ENCODE assay signal across 18 mouse cellular contexts in the genomic region with DNA sequence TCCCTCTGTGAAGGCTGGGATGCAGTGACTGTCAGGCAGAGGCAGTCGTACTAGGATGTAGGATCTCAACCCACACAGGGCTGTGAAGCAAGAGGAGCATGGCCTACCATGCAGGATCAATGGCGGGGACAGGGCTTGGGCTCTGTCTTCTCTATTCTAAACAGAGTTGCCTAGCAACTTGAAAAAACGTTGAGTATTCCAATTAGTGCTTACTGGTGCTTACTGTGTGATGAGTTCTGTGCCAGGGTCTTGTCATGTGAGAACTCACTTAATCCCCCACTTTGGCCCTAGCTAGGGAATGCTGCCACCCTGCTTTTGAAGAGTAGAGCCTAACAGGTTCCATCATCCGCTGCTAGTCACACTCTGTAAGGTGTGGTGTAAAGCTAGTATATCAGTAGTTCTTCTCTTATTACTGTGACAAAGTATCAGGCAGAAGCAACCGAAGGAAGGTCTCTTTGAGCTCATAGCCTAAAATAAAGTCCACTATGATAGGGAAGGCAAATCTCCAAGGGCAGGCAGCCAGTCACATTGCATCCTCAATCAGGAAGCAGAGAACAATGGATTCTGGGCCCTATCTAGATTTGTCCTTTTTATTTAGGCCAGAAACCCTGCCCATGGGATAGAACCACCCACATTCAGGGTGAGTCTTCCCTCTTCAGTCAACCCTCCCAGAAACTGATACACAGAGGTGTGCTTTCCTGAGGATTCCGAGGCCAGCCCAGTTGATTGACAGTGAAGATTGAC. TPM values are rescaled to one million over a fixed set of nuclear protein-coding genes. Genes with fewer than 3 reads are reported as not detected.
DNase-seq lines count a peak whose midpoint lies in the region; ATAC-seq and TF ChIP-seq lines count a peak whose summit lies in the region.
"Had no signal": no experiment of that assay in that cellular context is flagged by ENCODE, and none has a peak within 500 bp of the region (broad histone marks: within the 10 kb centered on the region; RNA-seq: fewer than 3 reads in every experiment).

No protein-coding gene starts in this region.

- H3K4me3 ChIP-seq in forebrain, embryonic 12.5 days (replicated peaks), result no peak overlapping the region
- H3K4me3 ChIP-seq in forebrain, postnatal 0 days (ENCODE audit: low read depth, low read length), result no peak overlapping the region
- H3K4me3 ChIP-seq: embryonic facial prominence, embryonic 15.5 days; liver, embryonic 15.5 days had no signal

- peak; percentile 28 to 46 for DNase-seq in heart, adult 9 months (ENCODE audit: low spot score in 2 of 2)
- DNase-seq in heart, postnatal 36 days, result no peak
- DNase-seq in kidney, postnatal 36 days, result peak; percentile 1
- DNase-seq in kidney, postnatal 10 days, result no peak
- no peak for DNase-seq in forebrain, postnatal 0 days
- DNase-seq in embryo, embryonic 10.5 days (ENCODE audit: low spot score), result no peak
- DNase-seq: cerebellum, adult 9-11 months; lung, postnatal 14 days; right cerebral cortex, adult 18-20 months; thymus, postnatal 4 days had no signal

- no peaks in the 10 kb centered on the region for H3K27me3 ChIP-seq in forebrain, embryonic 12.5 days
- no peaks in the 10 kb centered on the region for H3K27me3 ChIP-seq in forebrain, postnatal 0 days (ENCODE audit: insufficient read depth, low read length)
- H3K27me3 ChIP-seq: embryonic facial prominence, embryonic 15.5 days; liver, embryonic 15.5 days had no signal

- no peaks in the 10 kb centered on the region for H3K9me3 ChIP-seq in forebrain, embryonic 12.5 days
- no peaks in the 10 kb centered on the region for H3K9me3 ChIP-seq in forebrain, postnatal 0 days (ENCODE audit: low read length)
- H3K9me3 ChIP-seq: embryonic facial prominence, embryonic 15.5 days; liver, embryonic 15.5 days had no signal

- H3K36me3 ChIP-seq in forebrain, embryonic 12.5 days (replicated peaks), result no peaks in the 10 kb centered on the region
- no peaks in the 10 kb centered on the region for H3K36me3 ChIP-seq in forebrain, postnatal 0 days (ENCODE audit: insufficient read depth)
- H3K36me3 ChIP-seq: embryonic facial prominence, embryonic 15.5 days; liver, embryonic 15.5 days had no signal

- 54% methylated on average over 6 of the region's 6 CpGs for WGBS in forebrain, embryonic 12.5 days
- 39% methylated on average over 6 of the region's 6 CpGs for WGBS in forebrain, postnatal 0 days

- peaks cover 6% of the 10 kb centered on the region; the same call in 1 of the 2 replicates for H3K4me1 ChIP-seq in forebrain, embryonic 12.5 days
- H3K4me1 ChIP-seq in forebrain, postnatal 0 days (ENCODE audit: insufficient read depth), result no peaks in the 10 kb centered on the region
- H3K4me1 ChIP-seq: embryonic facial prominence, embryonic 15.5 days; liver, embryonic 15.5 days had no signal

- peak; percentile 69; the same call in 1 of the 2 replicates for ATAC-seq in forebrain, embryonic 12.5 days (ENCODE audit: low FRiP score)
- peak; percentile 82 for ATAC-seq in forebrain, postnatal 0 days
- ATAC-seq in CD4-positive, CD25-positive, alpha-beta regulatory T cell, adult 4 months, result no peak

- H3K27ac ChIP-seq in forebrain, embryonic 12.5 days, result no peak overlapping the region
- 0 out of 2 replicates have a peak overlapping the region, but pooled peaks have one; percentile 15 for H3K27ac ChIP-seq in forebrain, postnatal 0 days (ENCODE audit: low read depth, low read length)
- H3K27ac ChIP-seq: embryonic facial prominence, embryonic 15.5 days; kidney, postnatal 0 days; liver, embryonic 15.5 days had no signal

- no peak overlapping the region for H3K9ac ChIP-seq in forebrain, embryonic 12.5 days
- H3K9ac ChIP-seq in forebrain, postnatal 0 days, result no peak overlapping the region
- H3K9ac ChIP-seq: embryonic facial prominence, embryonic 15.5 days; liver, embryonic 15.5 days had no signal

- intact Hi-C loops in heart, postnatal 36 days (cut with DNase I), result no loop called here

- TF ChIP-seq CTCF in forebrain, postnatal 0 days (IDR thresholded peaks at IDR 0.05; ENCODE audit: low read depth), result no peak

- no peak overlapping the region for H3K4me2 ChIP-seq in forebrain, embryonic 12.5 days
- no peak overlapping the region for H3K4me2 ChIP-seq in forebrain, postnatal 0 days (ENCODE audit: low read depth)
- H3K4me2 ChIP-seq: embryonic facial prominence, embryonic 15.5 days; liver, embryonic 15.5 days had no signal

RNA-seq across cellular contexts. Expression of a gene that starts 27.6 kb away (rescaled TPM):
- under 1 TPM; 0.14 to 0.17 TPM for total RNA-seq in heart, postnatal 36 days (2021)
- polyA plus RNA-seq in forebrain, embryonic 12.5 days (2016; fragmentation: Nextera tagmentation; extraction: Ambion mirVana), result 0.50 and 0.74 TPM in 2 replicates
- 36.2 and 46.3 TPM in 2 replicates for total RNA-seq in forebrain, postnatal 0 days (2014; rRNA removed)
- 3.8 and 4.5 TPM in 2 replicates for polyA plus RNA-seq in forebrain, postnatal 0 days (2015; fragmentation: Nextera tagmentation; extraction: Ambion mirVana)
- not detected for polyA plus RNA-seq in CD4-positive, CD25-positive, alpha-beta regulatory T cell, adult 4 months (2017; shearing (Covaris generic))
- total RNA-seq: gastrocnemius, adult 8-10 months; megakaryocyte-erythroid progenitor cell, adult 5-6 weeks had no signal
- polyA plus RNA-seq: C2C12; kidney, postnatal 0 days had no signal

Comparison
In these comparisons a context has a peak if more than half of its experiments do, and no peak if none do; other contexts are left out.
1. DNase-seq: peak in heart, adult 9 months (2 of 2) and kidney, postnatal 36 days (2 of 2); none in heart, postnatal 36 days (0 of 2), kidney, postnatal 10 days (single experiment), forebrain, postnatal 0 days (single experiment) and embryo, embryonic 10.5 days (single experiment).